Mouse (Mus musculus): ENCODE measurements around the gene Anks1b.
A peak's percentile ranks its signal among the peaks of the same experiment; 100 is the strongest.

Gene Anks1b

DNA sequence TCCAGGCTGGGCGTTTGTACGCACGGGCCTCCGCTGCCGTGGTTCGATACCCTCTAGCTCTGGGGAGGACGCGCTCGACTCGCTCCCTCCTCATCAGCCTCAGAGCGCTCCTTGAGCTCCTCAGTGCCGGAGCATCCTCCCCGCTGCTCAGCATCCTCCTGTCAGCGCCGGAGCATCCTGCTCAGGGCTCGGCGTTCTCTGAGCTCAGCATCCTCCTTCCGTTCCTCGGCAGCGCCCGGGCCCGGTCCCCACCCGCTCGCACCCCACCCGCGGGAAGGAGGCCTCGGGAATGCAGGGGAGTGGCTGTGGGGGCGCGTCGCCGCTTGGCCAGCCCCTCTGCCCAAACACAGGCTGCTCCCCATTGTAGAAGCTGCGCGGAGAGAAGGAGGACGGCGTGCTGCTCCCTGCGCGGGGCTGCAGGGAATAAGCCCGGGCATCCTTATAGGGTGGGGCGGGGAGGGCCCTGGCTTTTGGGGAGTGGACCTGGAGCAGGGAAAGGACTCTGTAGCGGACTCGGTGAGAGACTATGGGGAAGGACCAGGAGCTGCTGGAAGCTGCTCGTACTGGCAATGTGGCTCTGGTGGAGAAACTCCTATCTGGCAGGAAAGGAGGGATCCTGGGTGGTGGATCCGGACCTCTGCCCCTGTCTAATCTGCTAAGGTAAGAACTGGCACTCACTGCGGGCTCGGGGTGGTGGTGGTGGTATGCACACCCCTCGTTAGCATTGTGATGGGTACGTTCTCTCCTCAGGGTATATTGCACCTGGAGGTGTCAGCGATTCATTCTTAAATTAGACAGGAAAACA lies at the start of gene Anks1b:
Gene Anks1b (plus strand): TSS at position 364 of the 805 bp plus-strand sequence.
- peak; percentile 86 for DNase-seq

DNA sequence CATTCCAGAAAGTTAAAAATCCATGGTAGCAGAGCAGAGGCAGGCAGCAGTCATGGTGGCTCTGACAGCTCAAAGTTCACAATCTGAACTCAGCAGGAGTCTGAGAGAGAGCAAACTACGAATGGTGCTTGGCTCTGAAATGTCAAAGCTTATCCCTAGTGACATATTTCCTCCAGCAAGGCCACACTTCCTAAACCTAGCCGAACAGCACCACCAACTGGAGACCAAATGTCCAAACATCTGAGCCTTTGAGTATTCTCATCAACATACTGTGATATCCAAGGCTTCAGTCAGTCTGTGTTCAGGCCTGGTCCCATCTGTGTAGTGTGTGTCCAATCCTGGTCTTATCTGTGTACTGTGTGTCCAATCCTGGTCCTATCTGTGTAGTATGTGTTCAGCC lies 49.4 kb upstream of the Anks1b start:
- no peak for DNase-seq

- DNase-seq: peak; percentile 90
These were observed 46.4 kb upstream of the Anks1b start for GRCm38 (mm10) chr10:89826896-89827295.

DNA sequence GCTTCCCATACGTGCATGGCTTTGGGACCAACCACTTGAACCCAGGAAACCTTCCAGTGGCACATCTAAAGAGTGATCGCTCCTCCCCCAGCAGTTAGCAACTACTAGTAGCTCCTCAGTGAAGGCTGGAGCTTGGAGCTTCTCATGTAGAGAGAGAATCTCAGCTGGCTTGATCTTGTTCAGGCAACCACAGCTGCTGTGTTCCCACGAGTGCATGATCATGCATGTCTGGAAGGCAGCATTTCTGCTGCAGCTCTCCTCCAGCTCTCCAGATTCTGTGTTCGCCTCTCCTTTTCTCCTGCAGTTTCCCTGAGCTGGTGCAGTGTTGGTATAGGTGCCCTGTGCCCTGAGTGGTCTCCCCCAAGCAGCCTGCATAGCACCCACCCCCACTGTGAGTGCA lies 41.0 kb upstream of the Anks1b start:
- DNase-seq: no peak

DNA sequence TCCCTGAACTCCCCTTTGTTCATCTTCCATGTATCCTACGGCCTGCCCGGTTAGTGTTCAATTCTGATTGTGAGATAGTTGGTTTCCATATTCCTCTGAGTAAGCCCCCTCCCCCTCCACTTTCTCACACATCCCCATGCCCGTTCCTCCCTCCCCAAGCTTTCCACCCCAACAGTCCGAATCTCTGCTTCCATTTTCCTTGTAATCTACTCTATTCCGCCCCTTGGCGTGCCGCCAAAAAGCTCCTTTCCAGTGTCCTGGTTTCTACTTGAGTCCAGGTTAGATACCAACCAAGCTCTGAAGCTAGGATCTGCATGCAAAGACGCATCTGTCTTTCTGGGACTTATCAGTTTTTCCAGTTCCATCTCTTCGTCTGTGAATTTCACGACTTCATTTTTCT lies 40.1 kb upstream of the Anks1b start:
- DNase-seq: no peak

GRCm38 (mm10) chr10:89837476-89837875 lies 35.8 kb upstream of the Anks1b start:
- no peak for DNase-seq

GRCm38 (mm10) chr10:89838834-89839233 lies 34.5 kb upstream of the Anks1b start:
- DNase-seq: no peak

DNA sequence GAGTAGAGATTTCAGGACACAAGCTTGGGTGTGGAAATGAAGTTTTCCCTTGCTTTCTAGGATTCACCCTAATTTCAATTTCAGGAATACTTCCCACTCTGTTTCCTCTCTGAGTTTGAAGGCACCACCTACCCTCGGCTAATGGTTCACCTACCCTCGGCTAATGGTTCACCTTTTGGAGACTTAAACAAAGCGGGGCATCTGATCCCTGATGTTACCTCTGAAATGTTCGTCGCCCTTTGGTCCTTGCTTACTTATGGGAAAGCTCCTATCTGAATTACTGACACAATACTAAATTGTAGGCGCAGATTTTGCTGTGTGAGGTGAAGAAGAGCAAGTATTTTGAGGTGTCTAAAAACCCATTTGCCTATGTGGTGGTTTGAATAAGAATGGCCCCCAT lies 22.4 kb upstream of the Anks1b start:
- DNase-seq: no peak

GRCm38 (mm10) chr10:89855251-89855875 lies 17.9 kb upstream of the Anks1b start:
- DNase-seq: no peak

DNA sequence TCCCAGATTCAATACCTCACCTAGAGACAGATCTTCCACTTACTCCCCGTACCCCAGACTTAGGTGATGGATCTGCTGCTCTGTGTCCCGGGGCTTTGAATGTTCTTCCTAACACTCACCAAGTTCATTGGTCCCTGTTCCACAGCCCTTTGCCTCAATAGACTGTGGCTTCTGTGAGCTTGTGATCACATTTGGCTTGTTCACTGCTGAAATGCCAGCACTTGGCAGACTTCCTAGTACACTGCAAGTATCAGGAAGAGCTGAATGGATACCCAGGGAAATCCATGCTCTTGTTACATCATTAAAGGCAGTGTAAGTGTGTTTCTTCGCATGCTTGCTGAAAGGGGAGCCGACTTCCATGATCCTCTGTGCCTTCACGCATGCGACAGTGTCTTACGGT lies 17.0 kb upstream of the Anks1b start:
- peak; percentile 69 for DNase-seq

DNA sequence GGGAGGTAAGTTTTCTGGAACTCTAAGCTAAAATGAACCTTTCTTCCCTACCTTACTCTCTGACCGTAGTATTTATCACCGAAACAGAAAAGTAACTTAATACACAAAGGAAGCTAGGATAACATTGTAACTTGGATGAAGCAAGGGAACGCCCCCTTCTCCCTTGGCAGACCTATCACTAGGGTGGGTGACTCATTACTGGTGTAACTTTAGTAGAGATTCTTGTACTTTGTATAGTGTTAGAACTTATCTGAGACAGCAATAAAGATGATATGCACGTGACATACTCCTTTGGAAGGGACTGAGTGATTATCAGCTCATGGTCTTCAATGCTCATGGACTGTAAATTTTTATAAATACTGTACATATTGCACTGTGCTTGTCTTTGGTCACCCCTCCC lies 5.1 kb upstream of the Anks1b start:
- DNase-seq: no peak

DNA sequence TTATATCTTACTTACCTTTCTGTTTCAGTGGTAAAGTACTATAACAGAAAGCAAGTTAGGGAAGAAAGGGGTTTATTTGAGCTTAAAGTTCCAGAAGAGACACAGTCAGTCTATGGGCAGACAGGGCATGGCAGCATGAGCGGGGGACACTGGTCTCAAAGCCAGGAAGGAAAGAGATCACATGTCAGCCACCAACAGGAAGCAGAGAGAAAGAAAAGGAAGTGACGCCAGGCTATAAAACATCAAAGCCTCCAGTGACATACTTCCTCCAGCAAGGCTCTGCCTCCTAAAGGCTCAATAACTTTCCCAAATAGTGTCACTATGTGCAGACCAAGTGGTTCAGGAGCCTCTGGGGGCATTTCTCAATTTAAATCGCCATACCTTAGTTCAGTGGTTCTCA lies 4.5 kb upstream of the Anks1b start:
- DNase-seq: no peak

DNA sequence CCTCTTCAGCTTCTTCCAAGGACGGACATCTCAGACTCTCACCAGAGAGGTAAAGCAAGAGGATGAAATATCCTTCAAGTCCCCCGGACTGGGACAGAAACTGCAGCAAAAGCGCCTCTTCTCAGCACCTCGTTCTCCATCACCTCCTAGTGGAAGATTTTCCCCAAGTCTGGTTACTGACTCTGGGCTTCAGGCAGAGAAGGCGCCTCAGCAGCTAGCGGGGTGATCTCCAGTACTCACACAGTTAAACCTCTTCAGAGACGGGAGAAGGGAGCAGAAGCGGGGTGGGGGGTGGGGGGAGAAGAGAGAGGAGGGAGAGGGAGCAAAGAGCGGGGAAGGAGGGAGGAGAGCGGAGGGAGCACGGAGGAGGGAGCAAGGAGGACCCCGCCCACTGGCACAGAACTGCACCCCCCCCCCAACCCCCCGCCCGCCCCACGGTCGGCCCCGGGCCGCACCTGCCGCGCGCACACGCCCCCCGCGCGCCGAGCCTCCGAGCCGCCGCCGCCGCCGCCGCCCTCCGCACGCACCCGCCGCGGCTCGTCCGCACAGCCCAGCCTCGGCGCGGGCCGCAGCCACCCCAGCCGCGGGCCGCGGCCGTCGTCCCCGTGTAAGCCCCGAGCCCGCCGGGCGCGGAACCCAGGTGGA lies 686 bp upstream of the Anks1b start:
- DNase-seq: peak; percentile 83

DNA sequence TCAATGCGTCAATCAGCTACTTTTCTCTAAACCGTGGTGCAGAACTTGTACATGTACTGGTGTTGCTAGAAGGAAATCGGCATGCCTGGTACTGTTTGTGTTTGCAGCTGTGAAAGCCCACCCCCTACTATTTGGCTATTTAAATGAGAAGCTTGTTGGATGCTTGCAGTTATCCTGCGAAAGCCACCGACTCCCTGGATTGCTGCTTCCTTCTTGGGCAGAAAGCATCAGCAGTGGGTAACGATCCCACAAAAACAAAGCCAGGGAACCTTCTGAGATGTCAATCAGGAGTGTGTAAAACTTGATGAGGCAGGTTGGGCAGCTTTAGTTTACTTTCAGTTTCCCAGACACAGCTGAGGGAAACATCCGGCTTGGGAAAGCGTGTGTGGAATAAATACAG lies 727 bp downstream of the Anks1b start:
- DNase-seq: no peak

DNA sequence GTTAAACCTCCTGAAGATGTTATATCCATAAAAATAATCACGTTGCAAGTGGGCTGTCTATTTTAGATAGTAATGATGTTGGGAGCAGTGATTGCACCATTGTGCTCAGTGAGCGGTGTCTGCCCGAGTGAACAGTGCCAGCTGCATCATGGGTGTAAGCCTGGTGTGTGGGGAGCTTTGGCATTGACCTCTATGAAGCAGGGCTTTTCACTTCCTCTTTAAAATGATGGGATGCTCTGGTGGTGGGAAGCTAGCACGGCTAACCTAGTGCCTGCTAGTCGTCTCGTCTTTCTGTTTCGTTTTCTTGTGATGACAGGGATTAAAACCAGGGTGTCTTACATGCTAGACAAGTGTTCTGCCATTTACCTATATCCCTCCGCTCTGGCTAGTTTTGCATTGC lies 10.3 kb downstream of the Anks1b start:
- DNase-seq: no peak

DNA sequence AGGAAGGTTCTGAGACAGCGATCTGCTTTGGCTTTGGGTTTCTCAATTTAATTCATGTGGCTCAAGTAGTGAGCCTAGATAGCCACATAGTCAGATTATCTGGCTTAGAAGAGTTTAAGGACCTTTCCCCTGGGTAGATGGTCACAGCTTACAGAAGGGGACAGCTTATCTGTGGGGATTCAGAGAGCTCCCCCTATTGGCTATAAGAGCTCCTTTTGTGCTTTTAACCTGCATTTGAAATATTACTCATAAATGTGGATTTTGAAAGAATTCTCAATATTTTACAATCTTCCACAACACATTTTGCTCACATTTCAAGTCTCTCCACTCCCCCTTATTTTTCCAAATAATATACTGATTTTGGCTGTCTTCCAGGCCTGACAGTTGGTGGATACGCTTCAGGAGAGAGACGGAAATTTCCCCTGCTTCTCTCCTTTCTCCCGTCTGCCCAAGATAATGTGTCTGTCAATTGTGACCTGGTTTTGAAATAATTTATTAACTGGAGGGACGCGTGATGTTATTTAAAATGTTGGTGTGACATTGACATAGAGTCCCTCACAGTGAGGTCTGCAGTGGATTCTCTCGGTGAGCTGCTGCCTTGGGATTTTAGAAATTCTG lies 29.5 kb downstream of the Anks1b start:
- peak; percentile 76 for DNase-seq

DNA sequence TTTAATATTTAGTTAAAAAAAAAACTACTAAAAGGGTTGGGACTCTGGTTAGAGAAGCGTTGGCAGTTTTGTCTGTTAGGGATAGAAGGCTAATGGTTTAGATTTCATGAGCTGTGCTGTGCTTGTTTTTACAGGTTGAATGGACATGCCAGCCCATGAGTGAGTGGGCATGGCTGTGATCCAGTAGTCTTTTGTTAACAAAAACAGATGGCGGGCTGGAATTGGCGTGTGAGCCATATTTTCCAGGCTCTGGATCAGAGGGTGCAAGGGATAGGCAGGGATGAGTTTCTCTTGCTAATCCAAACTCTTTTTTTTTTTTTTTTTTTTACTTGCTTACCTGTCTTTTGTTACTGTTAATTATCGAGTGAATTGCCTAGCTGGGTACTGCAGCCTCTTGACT lies 38.6 kb downstream of the Anks1b start:
- DNase-seq: peak; percentile 93

- no peak for DNase-seq
These were observed 39.9 kb downstream of the Anks1b start for GRCm38 (mm10) chr10:89913174-89913573.

- peak; percentile 94 for DNase-seq
These were observed 43.8 kb downstream of the Anks1b start for GRCm38 (mm10) chr10:89917141-89917540.

GRCm38 (mm10) chr10:89921965-89922364 lies 48.7 kb downstream of the Anks1b start:
- DNase-seq: no peak

GRCm38 (mm10) chr10:89942180-89942579 lies 68.9 kb downstream of the Anks1b start:
- no peak for DNase-seq

GRCm38 (mm10) chr10:89946636-89947349 lies 73.5 kb downstream of the Anks1b start:
- no peak for DNase-seq

DNA sequence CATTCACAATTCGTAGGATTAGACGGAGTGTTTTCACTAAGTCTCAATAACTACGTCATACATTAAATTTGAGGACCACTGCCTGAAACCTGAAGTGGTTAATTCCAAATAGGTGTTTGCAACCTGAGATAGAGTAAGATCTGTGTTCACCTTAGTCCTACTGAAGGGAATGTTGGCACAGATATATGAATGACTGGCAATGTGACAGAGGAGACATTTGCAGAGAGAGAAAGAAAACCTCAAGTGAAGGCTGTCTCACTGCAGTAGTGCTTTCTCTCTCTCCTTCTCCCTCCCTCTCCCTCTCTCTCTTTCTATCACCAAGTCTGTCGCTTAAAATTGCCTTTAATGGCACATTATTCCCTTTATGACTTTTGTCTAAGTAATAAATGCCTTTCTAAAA lies 101.1 kb downstream of the Anks1b start:
- DNase-seq: no peak
